Mouse (Mus musculus): ENCODE measurements at regions not wholly inside any gene's neighbourhood (a gene's known extent, or its start where the extent isn't known, plus 50 kb on each side); places are given as distances from the start of the nearest gene placed in this dataset.

GRCm38 (mm10) chr4:125917210-125917609, 107.1 kb upstream of the Csf3r start:
- TF ChIP-seq POLR2A (IDR thresholded peaks at IDR 0.05; ENCODE audit: borderline replicate concordance, extremely low read depth, insufficient read depth, insufficient read length, poor library complexity, severe bottlenecking) (no peak), CTCF (IDR thresholded peaks at IDR 0.05; ENCODE audit: borderline replicate concordance, extremely low read depth, insufficient read depth, insufficient read length) (no peak)
- no peak for DNase-seq (ENCODE audit: low read depth)

GRCm38 (mm10) chr4:125921550-125922316, 102.6 kb upstream of the Csf3r start:
- TF ChIP-seq CTCF (IDR thresholded peaks at IDR 0.05; ENCODE audit: borderline replicate concordance, extremely low read depth, insufficient read depth, insufficient read length) (peak; percentile 69), POLR2A (IDR thresholded peaks at IDR 0.05; ENCODE audit: borderline replicate concordance, extremely low read depth, insufficient read depth, insufficient read length, poor library complexity, severe bottlenecking) (no peak)
- DNase-seq (ENCODE audit: low read depth) = peak; percentile 85

- DNase-seq (ENCODE audit: low read depth) = peak; percentile 76
- no peak for TF ChIP-seq CTCF (IDR thresholded peaks at IDR 0.05; ENCODE audit: borderline replicate concordance, extremely low read depth, insufficient read depth, insufficient read length)
- TF ChIP-seq POLR2A (IDR thresholded peaks at IDR 0.05; ENCODE audit: borderline replicate concordance, extremely low read depth, insufficient read depth, insufficient read length, poor library complexity, severe bottlenecking) = no peak
Observed at GRCm38 (mm10) chr4:125922317-125922878, 102.0 kb upstream of the Csf3r start.

- no peak for TF ChIP-seq POLR2A (IDR thresholded peaks at IDR 0.05; ENCODE audit: borderline replicate concordance, extremely low read depth, insufficient read depth, insufficient read length, poor library complexity, severe bottlenecking)
- TF ChIP-seq CTCF (IDR thresholded peaks at IDR 0.05; ENCODE audit: borderline replicate concordance, extremely low read depth, insufficient read depth, insufficient read length) = no peak
- peak; percentile 86 for DNase-seq (ENCODE audit: low read depth)
Observed at GRCm38 (mm10) chr4:125923225-125923624, 101.1 kb upstream of the Csf3r start.

GRCm38 (mm10) chr4:125928196-125928595, 96.2 kb upstream of the Csf3r start:
- no peak for DNase-seq (ENCODE audit: low read depth)
- TF ChIP-seq CTCF (IDR thresholded peaks at IDR 0.05; ENCODE audit: borderline replicate concordance, extremely low read depth, insufficient read depth, insufficient read length) = no peak
- TF ChIP-seq POLR2A (IDR thresholded peaks at IDR 0.05; ENCODE audit: borderline replicate concordance, extremely low read depth, insufficient read depth, insufficient read length, poor library complexity, severe bottlenecking) = no peak

- TF ChIP-seq POLR2A (IDR thresholded peaks at IDR 0.05; ENCODE audit: borderline replicate concordance, extremely low read depth, insufficient read depth, insufficient read length, poor library complexity, severe bottlenecking) (no peak), CTCF (IDR thresholded peaks at IDR 0.05; ENCODE audit: borderline replicate concordance, extremely low read depth, insufficient read depth, insufficient read length) (no peak)
- DNase-seq (ENCODE audit: low read depth) = peak; percentile 60
Observed at GRCm38 (mm10) chr4:125929122-125929772, 95.1 kb upstream of the Csf3r start.

GRCm38 (mm10) chr4:125930764-125931163, 93.6 kb upstream of the Csf3r start:
- DNase-seq (ENCODE audit: low read depth) = no peak
- TF ChIP-seq CTCF (IDR thresholded peaks at IDR 0.05; ENCODE audit: borderline replicate concordance, extremely low read depth, insufficient read depth, insufficient read length) (no peak), POLR2A (IDR thresholded peaks at IDR 0.05; ENCODE audit: borderline replicate concordance, extremely low read depth, insufficient read depth, insufficient read length, poor library complexity, severe bottlenecking) (no peak)

GRCm38 (mm10) chr4:125931321-125931720, 93.0 kb upstream of the Csf3r start:
- no peak for TF ChIP-seq POLR2A (IDR thresholded peaks at IDR 0.05; ENCODE audit: borderline replicate concordance, extremely low read depth, insufficient read depth, insufficient read length, poor library complexity, severe bottlenecking)
- no peak for TF ChIP-seq CTCF (IDR thresholded peaks at IDR 0.05; ENCODE audit: borderline replicate concordance, extremely low read depth, insufficient read depth, insufficient read length)
- DNase-seq (ENCODE audit: low read depth) = no peak

GRCm38 (mm10) chr4:125932036-125932756, 92.2 kb upstream of the Csf3r start:
- TF ChIP-seq CTCF (IDR thresholded peaks at IDR 0.05; ENCODE audit: borderline replicate concordance, extremely low read depth, insufficient read depth, insufficient read length) (no peak), POLR2A (IDR thresholded peaks at IDR 0.05; ENCODE audit: borderline replicate concordance, extremely low read depth, insufficient read depth, insufficient read length, poor library complexity, severe bottlenecking) (no peak)
- peak; percentile 89 for DNase-seq (ENCODE audit: low read depth)

GRCm38 (mm10) chr4:125936357-125936756, 88.0 kb upstream of the Csf3r start:
- no peak for TF ChIP-seq POLR2A (IDR thresholded peaks at IDR 0.05; ENCODE audit: borderline replicate concordance, extremely low read depth, insufficient read depth, insufficient read length, poor library complexity, severe bottlenecking)
- TF ChIP-seq CTCF (IDR thresholded peaks at IDR 0.05; ENCODE audit: borderline replicate concordance, extremely low read depth, insufficient read depth, insufficient read length) = no peak
- DNase-seq (ENCODE audit: low read depth) = no peak

GRCm38 (mm10) chr4:125938186-125938585, 86.2 kb upstream of the Csf3r start:
- TF ChIP-seq CTCF (IDR thresholded peaks at IDR 0.05; ENCODE audit: borderline replicate concordance, extremely low read depth, insufficient read depth, insufficient read length) (no peak), POLR2A (IDR thresholded peaks at IDR 0.05; ENCODE audit: borderline replicate concordance, extremely low read depth, insufficient read depth, insufficient read length, poor library complexity, severe bottlenecking) (no peak)
- DNase-seq (ENCODE audit: low read depth) = no peak
